In the genomic region with DNA sequence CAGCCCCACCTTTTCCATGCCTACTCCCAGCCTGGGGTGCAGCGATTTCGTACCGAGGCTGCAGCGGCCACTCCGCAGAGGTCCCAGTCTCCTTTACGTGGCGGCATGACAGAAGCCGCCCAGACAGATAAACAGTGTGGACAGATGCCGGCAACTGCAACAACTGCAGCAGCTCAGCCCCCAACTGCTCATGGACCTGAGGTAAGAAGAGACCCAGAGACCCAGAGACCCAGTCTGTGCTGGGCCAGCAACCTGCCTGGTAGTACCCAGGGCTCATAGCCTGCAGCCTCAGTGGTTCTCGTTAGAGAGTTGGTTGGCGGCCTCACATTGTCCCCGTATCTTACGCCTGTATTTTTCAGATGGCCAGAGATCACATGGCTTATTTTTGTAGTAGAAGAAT, we compare ENCODE assay signal across 19 mouse cellular contexts. TPM values are rescaled to one million over a fixed set of nuclear protein-coding genes. Genes with fewer than 3 reads are reported as not detected.
DNase-seq lines count a peak whose midpoint lies in the region; ATAC-seq and TF ChIP-seq lines count a peak whose summit lies in the region.
"Had no signal": no experiment of that assay in that cellular context is flagged by ENCODE, and none has a peak within 500 bp of the region (broad histone marks: within the 10 kb centered on the region; RNA-seq: fewer than 3 reads in every experiment).

No protein-coding gene starts in this region.

- ATAC-seq in heart, embryonic 13.5 days (ENCODE audit: extremely low read depth, insufficient number of reproducible peaks, low FRiP score, low TSS enrichment): no peak
- no peak for ATAC-seq in lung, postnatal 0 days
- ATAC-seq in stomach, embryonic 15.5 days (ENCODE audit: insufficient read depth, low FRiP score, low read depth): no peak
- ATAC-seq in liver, embryonic 12.5 days: no peak
- ATAC-seq: forebrain, postnatal 0 days; hindbrain, embryonic 16.5 days; intestine, embryonic 15.5 days had no signal

- TF ChIP-seq EP300 in lung, postnatal 0 days (IDR thresholded peaks at IDR 0.05): no peak

- H3K4me2 ChIP-seq in heart, embryonic 13.5 days: no peak overlapping the region
- no peak overlapping the region for H3K4me2 ChIP-seq in lung, postnatal 0 days (replicated peaks; ENCODE audit: low read depth, low read length)
- H3K4me2 ChIP-seq in stomach, embryonic 15.5 days: no peak overlapping the region
- no peak overlapping the region for H3K4me2 ChIP-seq in liver, embryonic 12.5 days
- H3K4me2 ChIP-seq: intestine, embryonic 15.5 days; midbrain, embryonic 12.5 days had no signal

- DNase-seq in gastrocnemius, adult 2 months: no peak
- DNase-seq in gastrocnemius, adult 8-10 months (ENCODE audit: low spot score in 2 of 2): no peak
- DNase-seq in heart, postnatal 36 days: no peak
- no peak for DNase-seq in lung, postnatal 0 days (ENCODE audit: low spot score)
- DNase-seq in lung, postnatal 36 days: no peak
- DNase-seq: adrenal gland, postnatal 25 days; cerebellum, adult 9-11 months; forebrain, postnatal 0 days; gastrocnemius, postnatal 36 days; left cerebral cortex, postnatal 4 days; liver had no signal

- intact Hi-C loops in gastrocnemius, adult 2 months (cut with DNase I): no loop called here
- intact Hi-C loops in heart, postnatal 36 days (cut with DNase I): loop anchor here (2.0 kb wide), 1 partner anchor 15 kb away; no protein-coding TSS in a partner anchor

- H3K9ac ChIP-seq in heart, embryonic 13.5 days: no peak overlapping the region
- H3K9ac ChIP-seq in lung, postnatal 0 days (replicated peaks; ENCODE audit: low read depth): no peak overlapping the region
- no peak overlapping the region for H3K9ac ChIP-seq in stomach, embryonic 15.5 days
- no peak overlapping the region for H3K9ac ChIP-seq in liver, embryonic 12.5 days
- H3K9ac ChIP-seq: forebrain, postnatal 0 days; intestine, embryonic 15.5 days; midbrain, embryonic 12.5 days had no signal

- peak overlapping the region; percentile 99 for H3K27ac ChIP-seq in gastrocnemius, adult 2 months
- peak overlapping the region; percentile 94 for H3K27ac ChIP-seq in heart, embryonic 13.5 days (replicated peaks)
- peak overlapping the region; percentile 76 for H3K27ac ChIP-seq in lung, postnatal 0 days (ENCODE audit: low read length)
- H3K27ac ChIP-seq in stomach, embryonic 15.5 days: peak overlapping the region; percentile 54; the same call in 1 of the 2 replicates
- no peak overlapping the region for H3K27ac ChIP-seq in liver, embryonic 12.5 days
- H3K27ac ChIP-seq: embryonic facial prominence, embryonic 10.5 days; hindbrain, embryonic 10.5 days; intestine, embryonic 15.5 days; midbrain, embryonic 12.5 days had no signal

- peaks cover 95% of the 10 kb centered on the region for H3K4me1 ChIP-seq in heart, embryonic 13.5 days
- peaks cover 15% of the 10 kb centered on the region; the same call in 1 of the 2 replicates for H3K4me1 ChIP-seq in lung, postnatal 0 days (ENCODE audit: insufficient read depth, low read depth, low read length)
- H3K4me1 ChIP-seq in stomach, embryonic 15.5 days: peaks cover 34% of the 10 kb centered on the region
- H3K4me1 ChIP-seq in liver, embryonic 12.5 days: peaks cover 62% of the 10 kb centered on the region

- H3K27me3 ChIP-seq in heart, embryonic 13.5 days (replicated peaks): no peaks in the 10 kb centered on the region
- no peaks in the 10 kb centered on the region for H3K27me3 ChIP-seq in lung, postnatal 0 days (replicated peaks; ENCODE audit: insufficient read depth, low read length)
- no peaks in the 10 kb centered on the region for H3K27me3 ChIP-seq in stomach, embryonic 15.5 days (replicated peaks)
- no peaks in the 10 kb centered on the region for H3K27me3 ChIP-seq in liver, embryonic 12.5 days (replicated peaks)
- H3K27me3 ChIP-seq: intestine, embryonic 15.5 days; midbrain, embryonic 12.5 days had no signal

- H3K4me3 ChIP-seq in gastrocnemius, adult 2 months: peak overlapping the region; percentile 16
- H3K4me3 ChIP-seq in heart, embryonic 13.5 days: no peak overlapping the region
- H3K4me3 ChIP-seq in lung, postnatal 0 days (ENCODE audit: low read depth, low read length): no peak overlapping the region
- H3K4me3 ChIP-seq in stomach, embryonic 15.5 days (replicated peaks): no peak overlapping the region
- H3K4me3 ChIP-seq in liver, embryonic 12.5 days: no peak overlapping the region
- H3K4me3 ChIP-seq: embryonic facial prominence, embryonic 10.5 days; hindbrain, embryonic 10.5 days; intestine, embryonic 15.5 days; midbrain, embryonic 12.5 days had no signal

- peaks cover 59% of the 10 kb centered on the region for H3K36me3 ChIP-seq in heart, embryonic 13.5 days
- H3K36me3 ChIP-seq in lung, postnatal 0 days (ENCODE audit: insufficient read depth, low read length): peaks cover 28% of the 10 kb centered on the region
- H3K36me3 ChIP-seq in stomach, embryonic 15.5 days: peaks cover 19% of the 10 kb centered on the region; the same call in 1 of the 2 replicates
- peaks cover 52% of the 10 kb centered on the region for H3K36me3 ChIP-seq in liver, embryonic 12.5 days
- H3K36me3 ChIP-seq: midbrain, embryonic 12.5 days had no signal

- 84% methylated on average over 13 of the region's 13 CpGs for WGBS in heart, embryonic 13.5 days
- 89% methylated on average over 13 of the region's 13 CpGs for WGBS in lung, postnatal 0 days
- 91% methylated on average over 13 of the region's 13 CpGs for WGBS in stomach, embryonic 15.5 days
- WGBS in liver, embryonic 12.5 days (ENCODE audit: insufficient replicate concordance): 85% methylated on average over 13 of the region's 13 CpGs

- H3K9me3 ChIP-seq in heart, embryonic 13.5 days: no peaks in the 10 kb centered on the region
- no peaks in the 10 kb centered on the region for H3K9me3 ChIP-seq in lung, postnatal 0 days (ENCODE audit: low read length)
- H3K9me3 ChIP-seq in stomach, embryonic 15.5 days: no peaks in the 10 kb centered on the region
- no peaks in the 10 kb centered on the region for H3K9me3 ChIP-seq in liver, embryonic 12.5 days (replicated peaks)
- H3K9me3 ChIP-seq: embryonic facial prominence, embryonic 10.5 days; hindbrain, embryonic 10.5 days; intestine, embryonic 15.5 days; midbrain, embryonic 12.5 days had no signal

- no peak for TF ChIP-seq CTCF in gastrocnemius, adult 2 months (IDR thresholded peaks at IDR 0.05)
- TF ChIP-seq CTCF in lung, postnatal 0 days (IDR thresholded peaks at IDR 0.05): no peak

RNA-seq across cellular contexts. Expression of gene Bag3, which starts 16.7 kb away (rescaled TPM):
- total RNA-seq in gastrocnemius, adult 2 months (2021): 100 to 1,000 TPM; 133 to 186 TPM
- 100 to 1,000 TPM; 114 to 137 (median 118) TPM for total RNA-seq in gastrocnemius, adult 8-10 months (2022)
- polyA plus RNA-seq in heart, embryonic 13.5 days (2015; fragmentation: Nextera tagmentation; extraction: Ambion mirVana): 21.5 and 22.6 TPM in 2 replicates
- total RNA-seq in heart, postnatal 36 days (2021): 100 to 1,000 TPM; 258 to 272 TPM
- 20.3 and 23.7 TPM in 2 replicates for polyA plus RNA-seq in lung, postnatal 0 days (2015; fragmentation: Nextera tagmentation; extraction: Ambion mirVana)
- 13.4 and 14.7 TPM in 2 replicates for polyA plus RNA-seq in stomach, embryonic 15.5 days (2015; fragmentation: Nextera tagmentation; extraction: Ambion mirVana)
- 5.5 TPM in 2 replicates for polyA plus RNA-seq in liver, embryonic 12.5 days (2016; fragmentation: Nextera tagmentation; extraction: Ambion mirVana)
